Mouse (Mus musculus): ENCODE measurements at regions not wholly inside any gene's neighbourhood (a gene's known extent, or its start where the extent isn't known, plus 50 kb on each side); places are given as distances from the start of the nearest gene placed in this dataset.
A peak's percentile ranks its signal among the peaks of the same experiment; 100 is the strongest.

GRCm38 (mm10) chr7:37908618-37909130, 114.7 kb downstream of the Uri1 start:
- Histone ChIP-seq H3K9me3 (no peaks in the 10 kb centered on the region), H3K4me2 (replicated peaks) (no peak overlapping the region), H3K36me3 (no peaks in the 10 kb centered on the region), H3K27ac (no peak overlapping the region), H3K9ac (no peak overlapping the region), H3K4me3 (no peak overlapping the region), H3K4me1 (peaks cover 19% of the 10 kb centered on the region), H3K27me3 (no peaks in the 10 kb centered on the region)
- ATAC-seq (ENCODE audit: low FRiP score, low read depth), result no peak
- 77% methylated on average over 5 of the region's 5 CpGs for WGBS

GRCm38 (mm10) chr7:37893885-37894284, 120.4 kb upstream of the Zfp536 start:
- no peak for ATAC-seq (ENCODE audit: low FRiP score, low read depth)
- Histone ChIP-seq H3K36me3 (no peaks in the 10 kb centered on the region), H3K9ac (no peak overlapping the region), H3K27me3 (no peaks in the 10 kb centered on the region), H3K4me1 (no peaks in the 10 kb centered on the region), H3K4me2 (replicated peaks) (no peak overlapping the region), H3K27ac (no peak overlapping the region), H3K9me3 (peaks cover 7% of the 10 kb centered on the region; the same call in 1 of the 2 replicates), H3K4me3 (no peak overlapping the region)
- 76% methylated on average over 6 of the region's 6 CpGs for WGBS

GRCm38 (mm10) chr7:37874382-37874781, 100.9 kb upstream of the Zfp536 start:
- Histone ChIP-seq H3K9me3 (no peaks in the 10 kb centered on the region), H3K4me3 (no peak overlapping the region), H3K27ac (no peak overlapping the region), H3K4me1 (peaks cover 10% of the 10 kb centered on the region), H3K4me2 (replicated peaks) (no peak overlapping the region), H3K36me3 (no peaks in the 10 kb centered on the region), H3K9ac (no peak overlapping the region), H3K27me3 (0 out of 2 replicates have a peak, but pooled peaks cover 4% of the 10 kb centered on the region)
- no peak for ATAC-seq (ENCODE audit: low FRiP score, low read depth)
- WGBS, result 60% methylated on average over 12 of the region's 12 CpGs

GRCm38 (mm10) chr7:37870956-37871355, 97.5 kb upstream of the Zfp536 start:
- Histone ChIP-seq H3K9ac (no peak overlapping the region), H3K4me1 (peaks cover 10% of the 10 kb centered on the region), H3K27me3 (0 out of 2 replicates have a peak, but pooled peaks cover 4% of the 10 kb centered on the region), H3K4me2 (replicated peaks) (no peak overlapping the region), H3K27ac (no peak overlapping the region), H3K36me3 (no peaks in the 10 kb centered on the region), H3K4me3 (no peak overlapping the region), H3K9me3 (no peaks in the 10 kb centered on the region)
- ATAC-seq (ENCODE audit: low FRiP score, low read depth), result no peak
- WGBS, result 63% methylated on average over 5 of the region's 5 CpGs

GRCm38 (mm10) chr7:37866468-37866867, 93.0 kb upstream of the Zfp536 start:
- H3K4me3 ChIP-seq, result no peak overlapping the region

GRCm38 (mm10) chr7:37851471-37851870, 78.0 kb upstream of the Zfp536 start:
- WGBS, result 85% methylated on average over 5 of the region's 5 CpGs

More at GRCm38 (mm10) chr7:37866468-37866867, 93.0 kb upstream of the Zfp536 start:
- Histone ChIP-seq H3K4me1 (peaks cover 6% of the 10 kb centered on the region), H3K27me3 (no peaks in the 10 kb centered on the region; the same call in 1 of the 2 replicates), H3K4me2 (replicated peaks) (no peak overlapping the region), H3K9ac (no peak overlapping the region), H3K27ac (no peak overlapping the region), H3K36me3 (no peaks in the 10 kb centered on the region), H3K9me3 (no peaks in the 10 kb centered on the region)
- WGBS, result 4% methylated on average over 1 of the region's 1 CpGs
- no peak for ATAC-seq (ENCODE audit: low FRiP score, low read depth)

GRCm38 (mm10) chr7:37845201-37845600, 71.8 kb upstream of the Zfp536 start:
- no peaks in the 10 kb centered on the region for H3K27me3 ChIP-seq
- peaks cover 29% of the 10 kb centered on the region for H3K4me1 ChIP-seq
- H3K9ac ChIP-seq, result no peak overlapping the region
- H3K36me3 ChIP-seq, result no peaks in the 10 kb centered on the region
- no peak overlapping the region for H3K27ac ChIP-seq
- no peak for ATAC-seq (ENCODE audit: low FRiP score, low read depth)
- H3K4me3 ChIP-seq, result no peak overlapping the region
- WGBS, result 38% methylated on average over 1 of the region's 1 CpGs
- H3K9me3 ChIP-seq, result no peaks in the 10 kb centered on the region
- no peak overlapping the region for H3K4me2 ChIP-seq (replicated peaks)

More at GRCm38 (mm10) chr7:37851471-37851870, 78.0 kb upstream of the Zfp536 start:
- no peaks in the 10 kb centered on the region for H3K36me3 ChIP-seq
- peaks cover 9% of the 10 kb centered on the region for H3K4me1 ChIP-seq
- no peaks in the 10 kb centered on the region for H3K9me3 ChIP-seq
- H3K4me3 ChIP-seq, result no peak overlapping the region
- no peak for ATAC-seq (ENCODE audit: low FRiP score, low read depth)
- no peaks in the 10 kb centered on the region for H3K27me3 ChIP-seq
- H3K4me2 ChIP-seq (replicated peaks), result no peak overlapping the region
- no peak overlapping the region for H3K9ac ChIP-seq
- no peak overlapping the region for H3K27ac ChIP-seq

- 2% methylated on average over 14 of the region's 14 CpGs for WGBS
- H3K9ac ChIP-seq, result peak overlapping the region; percentile 40
These were observed 68.6 kb upstream of the Zfp536 start for GRCm38 (mm10) chr7:37842000-37842513.

GRCm38 (mm10) chr7:37841549-37841948, 68.1 kb upstream of the Zfp536 start:
- H3K4me2 ChIP-seq (replicated peaks), result peak overlapping the region; percentile 68
- H3K36me3 ChIP-seq, result no peaks in the 10 kb centered on the region
- no peak for ATAC-seq (ENCODE audit: low FRiP score, low read depth)
- H3K9ac ChIP-seq, result peak overlapping the region; percentile 40; the same call in 1 of the 2 replicates
- H3K27ac ChIP-seq, result no peak overlapping the region
- WGBS, result 35% methylated on average over 4 of the region's 4 CpGs
- peaks cover 26% of the 10 kb centered on the region for H3K4me1 ChIP-seq
- H3K27me3 ChIP-seq, result no peaks in the 10 kb centered on the region
- H3K4me3 ChIP-seq, result peak overlapping the region; percentile 35
- H3K9me3 ChIP-seq, result no peaks in the 10 kb centered on the region

More at GRCm38 (mm10) chr7:37842000-37842513, 68.6 kb upstream of the Zfp536 start:
- Histone ChIP-seq H3K4me3 (peak overlapping the region; percentile 35), H3K4me1 (peaks cover 29% of the 10 kb centered on the region), H3K4me2 (replicated peaks) (peak overlapping the region; percentile 68), H3K9me3 (no peaks in the 10 kb centered on the region), H3K36me3 (no peaks in the 10 kb centered on the region), H3K27me3 (no peaks in the 10 kb centered on the region), H3K27ac (no peak overlapping the region)
- peak; percentile 60 for ATAC-seq (ENCODE audit: low FRiP score, low read depth)

GRCm38 (mm10) chr7:37837883-37838282, 64.4 kb upstream of the Zfp536 start:
- Histone ChIP-seq H3K36me3 (no peaks in the 10 kb centered on the region), H3K4me2 (replicated peaks) (no peak overlapping the region), H3K27me3 (no peaks in the 10 kb centered on the region), H3K4me1 (peaks cover 15% of the 10 kb centered on the region), H3K4me3 (no peak overlapping the region), H3K9ac (no peak overlapping the region), H3K9me3 (no peaks in the 10 kb centered on the region), H3K27ac (no peak overlapping the region)
- ATAC-seq (ENCODE audit: low FRiP score, low read depth), result no peak
- 79% methylated on average over 5 of the region's 5 CpGs for WGBS

- Histone ChIP-seq H3K36me3 (no peaks in the 10 kb centered on the region), H3K4me3 (no peak overlapping the region), H3K4me1 (peaks cover 9% of the 10 kb centered on the region), H3K9ac (no peak overlapping the region), H3K27ac (no peak overlapping the region), H3K4me2 (replicated peaks) (no peak overlapping the region), H3K27me3 (0 out of 2 replicates have a peak, but pooled peaks cover under 1% of the 10 kb centered on the region), H3K9me3 (no peaks in the 10 kb centered on the region)
- no peak for ATAC-seq (ENCODE audit: low FRiP score, low read depth)
- 84% methylated on average over 5 of the region's 5 CpGs for WGBS
These were observed 63.9 kb upstream of the Zfp536 start for GRCm38 (mm10) chr7:37837372-37837771.

- Histone ChIP-seq H3K27ac (no peak overlapping the region), H3K4me2 (replicated peaks) (no peak overlapping the region), H3K9me3 (no peaks in the 10 kb centered on the region), H3K4me3 (no peak overlapping the region), H3K36me3 (no peaks in the 10 kb centered on the region), H3K27me3 (peaks cover 7% of the 10 kb centered on the region; the same call in 1 of the 2 replicates), H3K9ac (no peak overlapping the region), H3K4me1 (peaks cover 4% of the 10 kb centered on the region; the same call in 1 of the 2 replicates)
- ATAC-seq (ENCODE audit: low FRiP score, low read depth), result no peak
- 75% methylated on average over 8 of the region's 8 CpGs for WGBS
These were observed 60.0 kb upstream of the Zfp536 start for GRCm38 (mm10) chr7:37833420-37833819.

GRCm38 (mm10) chr7:37832322-37832721, 58.9 kb upstream of the Zfp536 start:
- Histone ChIP-seq H3K9me3 (no peaks in the 10 kb centered on the region), H3K4me3 (no peak overlapping the region), H3K4me2 (replicated peaks) (no peak overlapping the region), H3K36me3 (no peaks in the 10 kb centered on the region), H3K4me1 (peaks cover 4% of the 10 kb centered on the region; the same call in 1 of the 2 replicates), H3K27ac (no peak overlapping the region), H3K27me3 (peaks cover 7% of the 10 kb centered on the region; the same call in 1 of the 2 replicates), H3K9ac (no peak overlapping the region)
- 64% methylated on average over 4 of the region's 4 CpGs for whole genome bisulfite sequencing
- no peak for ATAC-seq (ENCODE audit: low FRiP score, low read depth)

Measured in limb, embryonic 13.5 days (tissue).